Mouse (Mus musculus) limb, embryonic 12.5 days (tissue): ENCODE results near the gene Vps45. TPM values are rescaled to one million over a fixed set of nuclear protein-coding genes. Genes with fewer than 3 reads are reported as not detected.

Source experiments
- ATAC-seq: fragments of 200-750 bp; cut with Nextera tagmentation; 2 replicates; pipeline ENCODE4 v1.8.0; 2017; ENCODE audit warnings: low read depth, moderate TSS enrichment; ENCODE audit not compliant: insufficient number of reproducible peaks, insufficient read depth, low FRiP score, low TSS enrichment
- H3K27ac ChIP-seq: fragments of 300-500 bp; sonication (generic); 2 replicates; pipeline ENCODE4 v1.5.1; 2016; ENCODE audit warnings: mild to moderate bottlenecking, moderate library complexity
- H3K27me3 ChIP-seq: fragments of 300-500 bp; sonication (generic); 2 replicates; pipeline ENCODE4 v1.6.1; 2016; ENCODE audit warnings: mild to moderate bottlenecking, moderate library complexity
- H3K36me3 ChIP-seq: fragments of 300-500 bp; sonication (generic); 2 replicates; pipeline ENCODE4 v1.6.1; 2016; ENCODE audit warnings: mild to moderate bottlenecking, moderate library complexity
- H3K4me1 ChIP-seq: fragments of 300-500 bp; sonication (generic); replicated peaks from 2 replicates; pipeline ENCODE4 v1.6.1; 2016
- H3K4me2 ChIP-seq: fragments of 300-500 bp; sonication (generic); 2 replicates; pipeline ENCODE4 v1.6.1; 2016; ENCODE audit warnings: mild to moderate bottlenecking, moderate library complexity
- H3K4me3 ChIP-seq: fragments of 300-500 bp; sonication (generic); replicated peaks from 2 replicates; pipeline ENCODE4 v1.5.1; 2016; ENCODE audit warnings: mild to moderate bottlenecking
- H3K9ac ChIP-seq: fragments of 300-500 bp; sonication (generic); replicated peaks from 2 replicates; pipeline ENCODE4 v1.6.1; 2016; ENCODE audit warnings: mild to moderate bottlenecking, moderate library complexity
- H3K9me3 ChIP-seq: fragments of 300-500 bp; sonication (generic); 2 replicates; pipeline ENCODE4 v1.6.1; 2016; ENCODE audit warnings: mild to moderate bottlenecking, moderate library complexity
- WGBS: fragments of 180-500 bp; shearing (Covaris S2); methylation state at CpG from one replicate; pipeline ENCODE4 v1.1.7; 2016; 5-methylcytosine and 5-hydroxymethylcytosine counted together
- polyA plus RNA-seq: library from polyadenylated mRNA; unstranded; fragments of >200 nt; fragmentation: Nextera tagmentation; extraction: Ambion mirVana; gene quantifications from 2 replicates; pipeline ENCODE4 v1.2.1, GENCODE M21; 2016

Gene Vps45
- polyA plus RNA-seq, 1 experiment from 2014 or later, result 36.5 TPM

DNA sequence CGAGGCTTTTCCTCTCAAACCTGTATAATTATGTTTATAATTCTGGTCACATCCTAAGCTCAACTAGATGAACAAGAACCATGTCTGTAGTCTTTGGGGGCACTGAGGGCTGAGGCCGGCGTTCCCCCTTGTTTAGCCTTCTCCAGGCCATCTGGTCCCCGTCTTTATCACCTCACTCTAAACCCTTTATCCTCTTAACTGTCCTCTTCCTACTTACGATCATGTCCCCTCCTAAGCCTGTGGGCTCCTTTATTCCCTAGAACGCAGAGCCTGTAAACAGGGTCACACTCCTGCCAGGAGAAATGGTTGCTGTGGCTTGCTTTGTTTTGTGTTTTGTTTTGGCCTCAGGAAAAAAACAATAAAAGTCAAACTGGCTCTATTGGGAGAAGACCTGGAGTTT, 33.7 kb upstream of the Vps45 start:
- 46% methylated on average over 6 of the region's 6 CpGs for WGBS
- H3K36me3 ChIP-seq, result no peaks in the 10 kb centered on the region
- no peaks in the 10 kb centered on the region for H3K27me3 ChIP-seq
- H3K27ac ChIP-seq, result no peak overlapping the region
- H3K4me2 ChIP-seq, result no peak overlapping the region
- ATAC-seq, result no peak
- no peaks in the 10 kb centered on the region for H3K4me1 ChIP-seq
- no peak overlapping the region for H3K4me3 ChIP-seq
- H3K9me3 ChIP-seq, result no peaks in the 10 kb centered on the region
- H3K9ac ChIP-seq, result no peak overlapping the region

DNA sequence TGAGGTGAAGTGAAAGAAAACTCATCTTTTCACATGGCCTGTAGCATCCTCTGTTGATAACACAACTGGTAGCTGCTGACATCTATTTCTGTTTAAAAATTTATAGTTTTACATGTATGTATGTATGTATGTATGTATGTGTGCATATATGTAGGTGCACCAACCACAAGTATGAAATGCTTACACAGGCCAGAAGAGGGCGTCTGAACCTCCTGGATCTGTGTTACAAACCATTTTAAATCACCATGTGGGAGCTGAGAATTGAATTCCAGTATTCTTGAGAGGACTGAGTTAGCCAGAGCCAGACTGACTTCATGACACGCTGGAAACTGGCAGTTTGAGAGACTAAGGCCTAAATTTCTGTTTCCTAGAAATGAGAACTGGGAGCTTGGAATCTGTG, 32.9 kb upstream of the Vps45 start:
- no peak for ATAC-seq
- no peak overlapping the region for H3K4me3 ChIP-seq
- WGBS, result 77% methylated on average over 2 of the region's 2 CpGs

DNA sequence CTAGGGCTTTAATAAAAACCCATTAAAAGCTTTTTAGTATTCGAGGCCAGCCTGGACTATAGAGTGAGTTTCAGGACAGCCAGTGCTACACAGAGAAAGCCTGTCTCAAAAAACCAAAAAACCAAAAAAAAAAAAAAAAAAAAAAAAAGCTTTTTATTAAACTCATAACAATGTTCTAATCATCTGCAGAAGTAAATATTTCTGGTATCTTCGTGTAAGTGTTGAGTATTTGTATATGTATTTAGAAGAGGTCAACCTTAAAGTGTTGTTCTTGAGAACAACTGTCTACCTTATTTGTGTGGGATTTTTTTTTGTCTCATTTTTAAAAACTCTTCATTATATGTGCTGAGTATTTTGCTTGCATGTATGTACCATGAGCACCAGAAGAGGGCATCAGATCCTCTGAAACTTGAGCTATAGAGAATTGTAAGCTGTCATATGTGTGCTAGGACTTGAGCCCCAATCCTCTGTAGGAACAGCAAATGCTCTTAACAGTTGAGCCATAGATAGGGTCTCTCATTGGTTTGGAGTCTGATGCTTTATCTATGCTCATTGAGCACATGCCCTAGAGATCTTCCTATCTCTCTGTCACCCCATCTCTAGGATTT, 31.7 kb upstream of the Vps45 start:
- Histone ChIP-seq H3K4me3 (no peak overlapping the region), H3K9me3 (no peaks in the 10 kb centered on the region), H3K27ac (no peak overlapping the region), H3K9ac (no peak overlapping the region), H3K27me3 (no peaks in the 10 kb centered on the region), H3K4me2 (no peak overlapping the region), H3K36me3 (no peaks in the 10 kb centered on the region), H3K4me1 (no peaks in the 10 kb centered on the region)
- 59% methylated on average over 2 of the region's 2 CpGs for WGBS
- no peak for ATAC-seq

More for the DNA sequence above, 32.9 kb upstream of the Vps45 start:
- H3K27me3 ChIP-seq, result no peaks in the 10 kb centered on the region
- H3K4me1 ChIP-seq, result no peaks in the 10 kb centered on the region
- no peak overlapping the region for H3K4me2 ChIP-seq
- H3K27ac ChIP-seq, result no peak overlapping the region
- no peak overlapping the region for H3K9ac ChIP-seq
- H3K9me3 ChIP-seq, result no peaks in the 10 kb centered on the region
- H3K36me3 ChIP-seq, result no peaks in the 10 kb centered on the region

DNA sequence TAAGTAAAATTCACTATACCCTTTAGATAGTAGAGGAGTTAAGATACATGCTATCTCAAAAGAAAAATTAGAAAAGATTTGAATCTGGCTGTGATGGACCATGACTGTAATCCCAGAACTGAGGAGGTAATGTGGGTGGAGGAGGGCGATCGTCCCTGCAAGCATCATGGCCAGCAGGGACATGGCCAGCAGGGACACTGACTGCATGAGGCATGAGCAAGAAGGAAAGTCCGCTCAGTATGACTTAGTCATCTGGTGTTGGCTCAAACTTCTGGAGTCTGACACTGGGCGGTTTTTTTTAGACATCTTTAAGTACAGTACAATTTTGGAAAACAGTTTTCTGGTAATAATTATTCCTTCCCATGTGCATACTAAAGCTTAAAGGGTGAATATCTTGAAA, 29.5 kb upstream of the Vps45 start:
- Histone ChIP-seq H3K36me3 (no peaks in the 10 kb centered on the region), H3K4me1 (no peaks in the 10 kb centered on the region), H3K4me3 (no peak overlapping the region), H3K4me2 (no peak overlapping the region), H3K27ac (no peak overlapping the region), H3K9me3 (no peaks in the 10 kb centered on the region), H3K27me3 (no peaks in the 10 kb centered on the region), H3K9ac (no peak overlapping the region)
- WGBS, result 82% methylated on average over 4 of the region's 4 CpGs
- no peak for ATAC-seq

DNA sequence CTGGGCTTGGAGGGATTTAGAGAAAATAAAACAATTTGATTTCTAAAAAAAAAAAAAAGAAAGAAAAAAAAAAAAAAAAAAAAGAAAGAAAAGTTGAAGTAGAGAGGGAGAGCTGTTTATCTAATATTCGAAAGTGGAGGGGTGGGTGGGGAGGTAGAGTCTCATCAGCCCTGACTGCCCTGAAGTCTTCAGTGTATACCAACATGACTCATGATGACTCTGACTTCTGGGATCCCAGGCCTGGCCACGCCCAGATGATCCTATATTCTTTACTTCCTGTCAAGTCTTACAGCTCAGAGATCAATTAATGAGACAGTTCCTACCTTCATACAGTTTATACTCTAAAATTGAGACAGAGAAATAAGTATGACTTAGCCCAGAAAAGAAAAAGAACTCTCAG, 29.0 kb upstream of the Vps45 start:
- no peak overlapping the region for H3K27ac ChIP-seq

DNA sequence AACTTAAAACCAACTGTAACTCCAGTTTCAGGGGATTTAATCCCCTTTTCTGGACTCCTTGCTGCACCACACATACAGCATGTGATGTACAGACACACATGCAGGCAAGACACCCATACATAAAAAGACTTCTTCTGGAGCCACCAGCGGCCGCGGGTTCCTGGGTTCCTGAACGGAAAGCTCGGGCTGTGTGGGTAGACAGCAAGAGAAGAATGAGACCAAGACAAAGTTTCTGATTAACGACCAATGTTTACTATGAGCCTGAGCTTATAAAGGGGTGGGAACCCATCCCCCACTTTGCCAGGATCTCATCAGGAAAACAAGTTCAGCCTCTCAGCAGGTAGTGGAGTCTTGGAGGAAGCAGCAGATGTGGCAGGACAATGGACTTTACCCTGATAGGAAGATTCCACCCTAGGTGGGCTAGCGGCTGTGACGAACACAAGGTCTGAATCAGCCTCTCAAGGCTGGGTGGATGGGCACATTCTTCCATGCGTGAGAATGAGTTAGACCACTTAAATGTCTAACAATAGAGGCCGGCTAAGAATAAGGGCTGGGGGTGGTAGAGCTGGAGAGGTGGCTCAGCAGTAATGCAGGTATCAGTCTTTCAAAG, 26.0 kb upstream of the Vps45 start:
- Histone ChIP-seq H3K36me3 (no peaks in the 10 kb centered on the region), H3K4me1 (no peaks in the 10 kb centered on the region), H3K4me2 (no peak overlapping the region), H3K9ac (no peak overlapping the region), H3K4me3 (no peak overlapping the region), H3K27ac (no peak overlapping the region), H3K27me3 (no peaks in the 10 kb centered on the region), H3K9me3 (no peaks in the 10 kb centered on the region)
- ATAC-seq, result no peak
- WGBS, result 82% methylated on average over 10 of the region's 10 CpGs

More for the DNA sequence above, 29.0 kb upstream of the Vps45 start:
- Histone ChIP-seq H3K9ac (no peak overlapping the region), H3K27me3 (no peaks in the 10 kb centered on the region), H3K4me3 (no peak overlapping the region), H3K36me3 (no peaks in the 10 kb centered on the region), H3K9me3 (no peaks in the 10 kb centered on the region), H3K4me2 (no peak overlapping the region), H3K4me1 (no peaks in the 10 kb centered on the region)
- 70% methylated on average over 2 of the region's 2 CpGs for WGBS
- no peak for ATAC-seq

DNA sequence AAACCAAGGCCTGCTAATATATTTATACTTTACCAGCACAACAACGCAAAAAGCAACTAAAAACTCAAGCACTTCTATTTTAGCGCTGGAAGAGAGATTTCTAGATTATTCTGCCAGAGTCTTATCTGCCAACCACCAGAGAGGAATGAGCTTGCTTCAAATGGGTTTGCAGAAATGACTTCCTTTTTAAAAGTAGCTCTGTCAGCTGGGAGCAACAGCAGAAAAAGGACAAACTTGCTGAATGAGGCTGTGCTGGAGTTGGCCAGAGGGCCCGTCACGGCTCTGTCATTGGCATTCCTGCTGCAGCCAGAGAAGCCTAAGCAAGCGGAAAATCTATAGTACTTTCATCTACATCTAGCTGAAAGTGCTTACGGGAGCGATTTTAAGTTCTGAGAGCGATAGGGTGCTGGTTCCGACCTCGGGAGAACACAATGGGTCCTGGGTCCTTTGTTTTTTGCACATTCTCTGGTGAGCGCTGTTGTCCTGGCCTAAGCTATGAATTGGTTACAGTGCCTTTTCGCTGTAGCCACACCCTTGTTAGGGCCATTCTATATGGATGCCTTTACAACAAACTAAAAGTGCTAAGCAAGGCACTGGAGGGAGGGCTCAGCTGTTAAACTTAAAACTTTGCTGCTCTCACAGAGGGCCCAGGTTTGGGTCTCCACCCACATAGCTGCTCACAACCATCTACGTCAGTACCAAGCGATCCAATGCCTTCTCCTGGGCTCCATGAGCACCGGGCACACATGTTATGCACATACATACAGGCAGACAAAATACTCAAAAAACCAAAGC, 24.6 kb upstream of the Vps45 start:
- Histone ChIP-seq H3K9ac (no peak overlapping the region), H3K9me3 (no peaks in the 10 kb centered on the region), H3K27ac (no peak overlapping the region), H3K36me3 (no peaks in the 10 kb centered on the region), H3K27me3 (no peaks in the 10 kb centered on the region), H3K4me1 (no peaks in the 10 kb centered on the region), H3K4me2 (no peak overlapping the region), H3K4me3 (no peak overlapping the region)
- ATAC-seq, result no peak
- 86% methylated on average over 15 of the region's 15 CpGs for WGBS

DNA sequence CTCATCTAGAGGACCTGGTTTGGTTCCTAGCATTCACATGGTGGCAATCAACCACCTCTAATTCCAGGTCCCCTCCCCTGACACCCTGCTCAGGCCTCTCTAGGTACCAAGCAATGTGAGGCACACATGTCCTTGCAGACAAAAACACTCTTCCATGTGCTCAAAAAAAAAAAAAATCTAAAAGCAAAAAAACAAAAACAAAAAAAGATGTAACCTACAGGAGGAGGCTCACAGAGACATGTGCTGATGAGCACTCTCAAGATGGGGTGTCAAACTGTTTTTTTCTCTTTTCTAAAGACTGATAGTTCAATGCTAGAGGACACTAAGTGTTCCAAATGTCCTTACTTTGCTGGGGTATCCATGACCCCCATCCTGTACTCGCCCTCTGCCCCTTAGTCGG, 23.8 kb upstream of the Vps45 start:
- no peaks in the 10 kb centered on the region for H3K27me3 ChIP-seq
- ATAC-seq, result no peak
- H3K4me3 ChIP-seq, result no peak overlapping the region
- WGBS, result 74% methylated on average over 2 of the region's 2 CpGs
- no peaks in the 10 kb centered on the region for H3K36me3 ChIP-seq
- H3K9me3 ChIP-seq, result no peaks in the 10 kb centered on the region
- H3K9ac ChIP-seq, result no peak overlapping the region
- no peak overlapping the region for H3K4me2 ChIP-seq
- H3K4me1 ChIP-seq, result no peaks in the 10 kb centered on the region
- no peak overlapping the region for H3K27ac ChIP-seq

DNA sequence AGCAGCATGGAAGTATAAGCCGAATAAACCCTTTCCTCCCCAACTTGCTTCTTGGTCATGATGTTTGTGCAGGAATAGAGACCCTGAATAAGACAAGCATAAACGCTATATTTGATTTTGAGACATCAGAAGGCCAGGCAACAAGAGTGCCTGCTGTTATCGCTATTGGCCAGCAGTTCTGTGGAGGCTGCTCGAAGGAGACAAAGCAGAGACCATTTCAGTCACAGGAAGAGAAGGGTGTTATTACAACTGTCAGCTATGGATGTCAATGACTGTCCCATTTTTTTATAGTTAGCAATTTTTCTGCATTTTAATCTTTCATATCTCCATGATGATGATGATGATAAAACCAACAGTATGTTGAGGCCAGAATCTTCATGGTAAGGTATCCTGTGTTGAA, 23.4 kb upstream of the Vps45 start:
- H3K9ac ChIP-seq, result no peak overlapping the region
- no peak overlapping the region for H3K4me2 ChIP-seq
- H3K36me3 ChIP-seq, result no peaks in the 10 kb centered on the region
- ATAC-seq, result no peak
- no peaks in the 10 kb centered on the region for H3K27me3 ChIP-seq
- no peaks in the 10 kb centered on the region for H3K4me1 ChIP-seq
- no peak overlapping the region for H3K27ac ChIP-seq
- whole genome bisulfite sequencing, result 87% methylated on average over 4 of the region's 4 CpGs
- no peak overlapping the region for H3K4me3 ChIP-seq
- no peaks in the 10 kb centered on the region for H3K9me3 ChIP-seq

DNA sequence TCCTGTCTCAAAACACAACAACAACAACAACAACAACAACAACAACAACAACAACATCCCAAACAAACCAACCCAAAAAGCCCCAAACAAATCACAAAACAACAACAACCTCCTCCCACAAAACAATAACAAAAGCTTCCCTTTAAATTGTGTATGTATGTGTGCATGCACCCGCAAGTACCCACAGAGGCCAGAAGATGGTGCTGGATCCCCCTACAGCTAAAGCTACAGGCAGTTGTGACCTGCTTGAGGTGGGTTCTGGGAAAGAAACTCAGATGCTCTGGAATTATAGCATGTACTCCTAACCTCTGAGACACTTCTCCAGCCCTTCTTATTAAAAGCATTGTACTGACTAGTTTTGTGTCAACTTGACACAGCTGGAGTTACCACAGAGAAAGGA, 22.7 kb upstream of the Vps45 start:
- Histone ChIP-seq H3K27me3 (no peaks in the 10 kb centered on the region), H3K9ac (no peak overlapping the region), H3K4me2 (no peak overlapping the region), H3K36me3 (no peaks in the 10 kb centered on the region), H3K9me3 (no peaks in the 10 kb centered on the region), H3K4me1 (no peaks in the 10 kb centered on the region), H3K4me3 (no peak overlapping the region), H3K27ac (no peak overlapping the region)
- ATAC-seq, result no peak
- WGBS, result 65% methylated on average over 1 of the region's 1 CpGs

DNA sequence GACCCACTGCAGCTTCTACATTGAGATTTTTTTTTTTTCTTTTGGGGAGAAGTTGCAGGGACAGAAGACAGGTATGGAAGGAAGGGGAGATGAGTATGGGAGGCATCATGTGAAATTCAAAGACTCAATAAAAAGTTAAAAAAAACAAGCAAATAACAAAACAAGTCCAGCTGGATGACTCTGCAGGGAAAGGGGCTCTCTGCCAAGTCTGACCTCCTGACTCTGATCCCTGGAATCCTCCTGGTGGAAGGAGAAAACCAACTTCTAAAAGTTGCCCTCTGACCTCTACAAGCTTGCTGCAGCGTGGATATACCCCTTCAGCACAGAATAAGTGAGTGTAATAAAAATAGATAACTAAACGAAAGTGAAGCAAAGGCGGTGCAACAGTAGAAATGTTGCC, 20.4 kb upstream of the Vps45 start:
- Histone ChIP-seq H3K4me2 (no peak overlapping the region), H3K36me3 (no peaks in the 10 kb centered on the region), H3K4me3 (no peak overlapping the region), H3K27me3 (no peaks in the 10 kb centered on the region), H3K4me1 (no peaks in the 10 kb centered on the region), H3K9ac (no peak overlapping the region), H3K27ac (no peak overlapping the region), H3K9me3 (no peaks in the 10 kb centered on the region)
- 43% methylated on average over 3 of the region's 3 CpGs for WGBS
- no peak for ATAC-seq
